Mouse (Mus musculus) liver, embryonic 14.5 days (tissue): ENCODE data around the gene Rin2.

Experiments used
- CTCF ChIP-seq: IDR thresholded peaks from 2 replicates; pipeline ENCODE4 v1.5.1; 2016; ENCODE audit warnings: antibody characterized with exemption, low read depth, control low read depth
- EP300 ChIP-seq: IDR thresholded peaks from 2 replicates; pipeline ENCODE4 v1.6.1; 2016; ENCODE audit warnings: antibody characterized with exemption, low read depth

GRCm38 (mm10) chr2:145683536-145683935, 8.5 kb downstream of the Rin2 start:
- TF ChIP-seq CTCF (no peak), EP300 (no peak)
